In the genomic region with DNA sequence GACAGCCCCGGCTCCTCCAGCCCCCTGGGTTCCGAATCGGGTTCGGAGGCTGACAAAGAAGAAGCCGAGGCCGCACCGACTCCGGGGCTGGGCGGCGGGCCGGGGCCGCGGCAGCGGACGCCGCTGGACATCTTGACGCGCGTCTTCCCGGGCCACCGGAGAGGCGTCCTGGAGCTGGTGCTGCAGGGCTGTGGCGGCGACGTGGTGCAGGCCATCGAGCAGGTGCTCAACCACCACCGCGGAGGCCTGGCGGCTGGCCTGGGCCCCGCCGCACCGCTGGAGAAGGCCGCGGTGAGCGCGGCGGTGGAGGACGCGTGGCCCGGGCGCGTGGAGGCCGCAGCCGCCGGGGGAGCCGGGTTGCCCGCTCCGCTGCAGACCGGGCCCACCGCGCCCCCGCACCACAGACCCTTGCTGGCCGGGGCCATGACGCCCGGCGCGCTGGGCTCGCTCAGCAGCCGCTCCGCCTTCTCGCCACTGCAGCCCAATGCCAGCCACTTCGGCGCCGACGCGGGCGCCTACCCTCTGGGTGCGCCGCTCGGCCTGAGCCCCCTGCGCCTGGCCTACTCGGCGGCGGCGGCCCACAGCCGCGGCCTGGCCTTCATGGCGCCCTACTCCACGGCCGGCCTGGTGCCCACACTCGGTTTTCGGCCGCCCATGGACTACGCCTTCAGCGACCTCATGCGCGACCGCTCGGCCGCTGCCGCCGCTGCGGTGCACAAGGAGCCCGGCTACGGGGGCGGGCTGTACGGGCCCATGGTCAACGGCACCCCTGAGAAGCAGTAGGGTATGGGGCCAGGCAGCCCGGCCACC, we compare ENCODE assay signal across 8 mouse cellular contexts. TPM values are rescaled to one million over a fixed set of nuclear protein-coding genes. Genes with fewer than 3 reads are reported as not detected.
A peak's percentile ranks its signal among the peaks of the same experiment; 100 is the strongest.
DNase-seq lines count a peak whose midpoint lies in the region; ATAC-seq and TF ChIP-seq lines count a peak whose summit lies in the region.

No protein-coding gene starts in this region.

- H3K36me3 ChIP-seq in forebrain, embryonic 10.5 days (replicated peaks): peaks cover 42% of the 10 kb centered on the region
- no peaks in the 10 kb centered on the region for H3K36me3 ChIP-seq in intestine, postnatal 0 days (ENCODE audit: control insufficient read depth, insufficient read depth)
- H3K36me3 ChIP-seq in neural tube, embryonic 14.5 days (ENCODE audit: control insufficient read depth, insufficient read depth, low read length): no peaks in the 10 kb centered on the region

- DNase-seq in left cerebral cortex, adult 2 months (ENCODE audit: extremely low spot score in 1 of 2, low spot score in 2 of 2): peak in 1 of 2 experiments; percentile 19
- no peak for DNase-seq in left cerebral cortex, adult 9 months (ENCODE audit: low spot score in 2 of 2)
- DNase-seq in forebrain, embryonic 10.5 days (ENCODE audit: extremely low spot score, low spot score): peak; percentile 59
- no peak for DNase-seq in layer of hippocampus, adult 11-12 months (ENCODE audit: low spot score)

- intact Hi-C loops in left cerebral cortex, adult 2 months (cut with DNase I): loop anchor here (2.0 to 5.0 kb wide), 3 partner anchors 305 to 325 kb away; no protein-coding TSS in a partner anchor

- peaks cover 78% of the 10 kb centered on the region for H3K4me1 ChIP-seq in forebrain, embryonic 10.5 days
- H3K4me1 ChIP-seq in intestine, postnatal 0 days (replicated peaks; ENCODE audit: control insufficient read depth, insufficient read depth, low read length): no peaks in the 10 kb centered on the region
- peaks cover 8% of the 10 kb centered on the region for H3K4me1 ChIP-seq in neural tube, embryonic 14.5 days (ENCODE audit: control insufficient read depth, insufficient read depth, low read length)

- H3K27ac ChIP-seq in left cerebral cortex, adult 2 months: no peak overlapping the region; the same call in 1 of the 2 replicates
- peak overlapping the region; percentile 98 for H3K27ac ChIP-seq in forebrain, embryonic 10.5 days
- no peak overlapping the region for H3K27ac ChIP-seq in intestine, postnatal 0 days (ENCODE audit: low read depth, low read length)
- no peak overlapping the region for H3K27ac ChIP-seq in neural tube, embryonic 14.5 days (ENCODE audit: low read depth, low read length)

- H3K4me3 ChIP-seq in left cerebral cortex, adult 2 months: peak overlapping the region; percentile 18
- H3K4me3 ChIP-seq in forebrain, embryonic 10.5 days: peak overlapping the region; percentile 85
- H3K4me3 ChIP-seq in intestine, postnatal 0 days (ENCODE audit: low read depth, low read length): peak overlapping the region; percentile 35
- H3K4me3 ChIP-seq in neural tube, embryonic 14.5 days (ENCODE audit: low read depth, low read length): peak overlapping the region; percentile 12; the same call in 1 of the 2 replicates

- H3K9me3 ChIP-seq in forebrain, embryonic 10.5 days: no peaks in the 10 kb centered on the region
- no peaks in the 10 kb centered on the region for H3K9me3 ChIP-seq in intestine, postnatal 0 days (ENCODE audit: control insufficient read depth)
- no peaks in the 10 kb centered on the region for H3K9me3 ChIP-seq in neural tube, embryonic 14.5 days (ENCODE audit: control insufficient read depth, low read length)

- 1% methylated on average over 91 of the region's 99 CpGs for WGBS in forebrain, embryonic 10.5 days
- WGBS in intestine, postnatal 0 days: 2% methylated on average over 67 of the region's 99 CpGs
- 0% methylated on average over 68 of the region's 99 CpGs for WGBS in neural tube, embryonic 14.5 days

- H3K9ac ChIP-seq in intestine, postnatal 0 days (ENCODE audit: low read depth, low read length): no peak overlapping the region
- no peak overlapping the region for H3K9ac ChIP-seq in neural tube, embryonic 14.5 days (replicated peaks; ENCODE audit: low read depth, low read length)

- no peak for TF ChIP-seq CTCF in left cerebral cortex, adult 2 months (IDR thresholded peaks at IDR 0.05)
- no peak for TF ChIP-seq CTCF in intestine, postnatal 0 days (IDR thresholded peaks at IDR 0.05; ENCODE audit: low read depth)

- ATAC-seq in intestine, postnatal 0 days: no peak
- 0 out of 2 replicates have a peak, but pooled peaks have one; percentile 12 for ATAC-seq in neural tube, embryonic 14.5 days (ENCODE audit: low read depth)
- ATAC-seq in inflammation-experienced regulatory T-cells, adult 6 months: no peak
- ATAC-seq in cerebellum, adult (ENCODE audit: insufficient number of reproducible peaks, low FRiP score, low TSS enrichment): no peak

- peaks cover 100% of the 10 kb centered on the region for H3K27me3 ChIP-seq in forebrain, embryonic 10.5 days (ENCODE audit: poor library complexity, severe bottlenecking)
- H3K27me3 ChIP-seq in intestine, postnatal 0 days (replicated peaks; ENCODE audit: control insufficient read depth, insufficient read depth, low read length): peaks cover 98% of the 10 kb centered on the region
- peaks cover 77% of the 10 kb centered on the region for H3K27me3 ChIP-seq in neural tube, embryonic 14.5 days (ENCODE audit: control insufficient read depth, insufficient read depth, low read length)

- peak overlapping the region; percentile 60 for H3K4me2 ChIP-seq in intestine, postnatal 0 days (replicated peaks; ENCODE audit: low read depth)
- peak overlapping the region; percentile 33 for H3K4me2 ChIP-seq in neural tube, embryonic 14.5 days (ENCODE audit: low read depth, low read length)

RNA-seq across cellular contexts. Expression of a gene that starts 4.2 kb away (rescaled TPM):
- 1 to 10 TPM; 2.2 to 2.6 TPM for total RNA-seq in left cerebral cortex, adult 2 months (2021)
- 5.6 and 7.0 TPM in 2 replicates for polyA plus RNA-seq in forebrain, embryonic 10.5 days (2016; fragmentation: Nextera tagmentation; extraction: Ambion mirVana)
- not detected in 2 replicates for polyA plus RNA-seq in intestine, postnatal 0 days (2015; fragmentation: Nextera tagmentation; extraction: Ambion mirVana)
- 0.09 TPM in 1 of 2 replicates, not detected in the other for polyA plus RNA-seq in neural tube, embryonic 14.5 days (2014; fragmentation: Nextera tagmentation; extraction: Ambion mirVana)
- not detected for polyA plus RNA-seq in inflammation-experienced regulatory T-cells, adult 6 months (2017; shearing (Covaris generic))

Comparison
In these comparisons a context has a peak if more than half of its experiments do, and no peak if none do; other contexts are left out.
1. H3K4me3 ChIP-seq: peak in every context shown above with its lines; median percentile 85 in forebrain, embryonic 10.5 days; 35 in intestine, postnatal 0 days; 18 in left cerebral cortex, adult 2 months; 12 in neural tube, embryonic 14.5 days.